Mouse (Mus musculus) layer of hippocampus, postnatal 10 days (tissue): ENCODE measurements around the gene Ppef1. TPM values are rescaled to one million over a fixed set of nuclear protein-coding genes. Genes with fewer than 3 reads are reported as not detected.

Experiments used
- DNase-seq, 2 experiments: peaks; one replicate each; pipeline ENCODE4 v3.0.0; 2021; ENCODE audit warnings: low spot score in 2 of 2
- total RNA-seq, 2 experiments: library from RNA; stranded (reverse); gene quantifications; 2 replicates each; pipeline ENCODE4 v1.2.3; 2021

The Ppef1 gene
- total RNA-seq, 2 experiments from 2014 or later = 1.3 to 3.7 TPM

DNA sequence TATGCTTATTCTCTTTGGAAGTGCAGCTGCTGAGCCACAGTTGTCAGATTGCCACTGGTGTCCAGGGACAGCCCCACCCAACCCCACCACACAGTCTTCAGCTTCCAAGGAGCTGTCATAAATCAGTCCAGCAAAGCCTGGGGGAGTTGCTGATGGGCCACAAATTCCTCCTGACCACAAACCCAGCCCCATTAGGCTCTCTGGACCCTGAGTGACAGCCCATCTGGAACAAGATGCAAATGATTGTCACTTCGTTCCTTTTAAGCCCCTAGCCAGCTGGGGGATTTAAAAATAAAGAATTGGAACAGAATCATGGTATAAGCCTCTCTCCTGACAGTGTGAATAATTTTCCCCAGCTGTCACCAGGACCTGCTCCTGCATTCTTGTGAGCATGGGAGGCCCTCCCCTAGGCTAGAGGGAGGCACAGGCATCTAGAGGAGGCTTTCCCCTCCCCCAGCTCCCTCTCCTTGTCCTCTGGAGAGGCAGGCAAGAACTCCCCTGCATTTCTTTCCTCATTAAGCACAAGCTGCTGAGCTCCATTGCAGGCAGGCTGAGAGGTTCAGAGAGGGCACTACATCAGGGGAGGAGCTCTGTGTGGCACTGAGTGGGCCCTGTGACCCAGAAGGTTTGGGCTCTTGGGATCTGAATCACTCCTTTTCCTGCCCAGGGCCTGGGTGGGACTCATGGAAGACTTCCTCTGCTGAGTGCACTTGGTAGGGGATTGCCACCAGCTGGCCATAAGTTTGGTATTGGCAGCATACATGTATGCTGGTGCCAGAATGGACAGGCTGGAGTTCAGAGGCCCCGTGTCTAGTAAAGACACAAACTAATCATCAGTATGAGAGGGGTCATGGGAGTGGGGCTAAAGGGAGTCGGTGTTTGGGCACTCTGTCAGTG, 136.8 kb downstream of the Ppef1 start:
- DNase-seq = no peak

DNA sequence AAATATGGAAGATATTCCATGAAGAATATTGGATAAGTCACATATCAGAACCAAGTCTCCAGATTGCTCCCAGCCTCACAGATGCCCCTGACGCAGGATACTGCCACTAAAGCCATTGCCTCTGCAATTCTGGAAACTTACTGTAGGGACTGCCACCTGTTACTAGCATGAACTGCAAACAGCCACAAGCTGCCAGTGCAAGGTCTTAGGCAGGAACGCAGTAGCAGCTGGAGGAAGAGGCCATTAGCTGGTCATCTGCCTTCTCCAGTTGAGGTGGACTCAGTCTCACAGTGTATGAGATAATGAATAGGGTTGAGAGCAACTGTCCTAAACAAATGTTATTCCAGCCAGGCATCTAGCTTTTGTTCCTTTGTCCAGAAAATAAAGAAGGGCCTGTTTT, 137.5 kb downstream of the Ppef1 start:
- no peak for DNase-seq

DNA sequence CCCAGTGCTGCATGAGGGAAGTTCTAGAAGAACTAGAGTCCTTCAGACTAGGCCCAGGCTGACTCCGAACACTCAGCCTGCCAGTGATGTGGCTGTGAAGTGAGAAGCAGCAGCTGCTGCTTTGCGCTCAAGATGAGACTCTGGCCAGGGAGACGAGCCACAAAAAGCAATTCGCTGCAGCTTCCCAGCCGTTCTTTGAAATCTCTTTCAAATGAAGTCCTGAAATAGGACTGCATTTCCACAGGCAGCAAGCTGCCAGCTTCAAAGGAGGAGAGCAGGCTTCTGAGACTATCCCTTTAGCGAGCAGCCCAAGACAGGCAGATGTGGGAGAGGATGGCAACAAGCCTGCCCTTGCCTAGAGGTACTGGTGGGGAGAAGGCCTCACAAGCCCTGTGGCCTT, 142.6 kb downstream of the Ppef1 start:
- no peak for DNase-seq

DNA sequence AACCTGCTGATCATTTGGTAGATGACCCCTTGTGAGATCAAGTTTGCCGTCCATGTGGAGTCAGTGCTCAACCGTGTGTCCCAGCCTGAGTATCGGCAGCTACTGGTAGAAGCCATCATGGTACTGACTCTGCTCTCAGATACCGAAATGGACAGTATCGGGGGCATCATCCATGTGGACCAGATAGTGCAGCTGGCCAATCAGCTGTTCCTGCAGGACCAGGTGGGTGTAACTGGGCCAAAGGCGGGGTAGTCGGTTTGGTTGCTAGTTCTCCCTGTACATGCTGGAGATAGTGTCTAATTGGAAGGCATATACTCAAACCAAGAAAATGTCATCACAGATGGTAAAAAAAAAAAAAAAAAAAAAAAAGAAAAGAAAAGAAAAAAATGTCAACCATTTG, 145.4 kb downstream of the Ppef1 start:
- no peak for DNase-seq

DNA sequence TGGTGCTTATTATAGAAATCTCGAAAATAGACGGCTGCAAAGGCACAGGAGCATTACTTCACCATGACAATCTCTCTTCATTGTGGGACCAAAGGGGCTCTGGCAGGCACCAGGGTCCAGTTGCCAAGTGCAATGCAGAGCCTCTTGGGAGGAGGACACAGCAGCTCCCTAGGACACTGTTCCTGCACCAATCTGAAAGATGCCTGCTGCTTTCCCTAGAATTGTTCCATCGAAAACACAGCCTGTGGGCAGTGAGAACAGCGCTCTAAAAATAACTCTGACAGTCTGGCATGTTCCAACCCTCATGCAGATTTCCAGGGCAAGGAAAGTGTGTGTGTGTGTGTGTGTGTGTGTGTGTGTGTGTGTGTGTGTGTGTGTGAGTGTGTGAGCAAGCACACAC, 147.0 kb downstream of the Ppef1 start:
- DNase-seq = no peak

DNA sequence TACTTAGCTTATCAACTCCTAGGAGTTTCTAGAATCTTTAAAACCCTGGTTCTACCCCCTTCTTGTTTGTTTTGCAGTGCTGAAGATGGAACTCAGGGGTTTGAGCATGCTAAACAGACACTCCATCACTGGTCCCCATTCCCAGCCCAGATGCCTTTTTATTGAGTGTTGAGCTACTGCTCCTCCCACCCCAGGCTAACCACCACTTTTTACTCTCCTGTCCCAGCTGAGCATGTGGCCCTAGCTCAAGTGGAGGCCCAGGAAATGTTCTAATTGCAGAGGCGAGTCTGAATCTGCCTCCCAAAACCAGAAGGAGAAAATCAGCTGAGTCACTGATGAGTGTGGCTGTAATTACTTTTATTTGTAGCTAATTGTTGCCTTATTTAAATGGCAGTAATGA, 150.5 kb downstream of the Ppef1 start:
- DNase-seq = no peak

DNA sequence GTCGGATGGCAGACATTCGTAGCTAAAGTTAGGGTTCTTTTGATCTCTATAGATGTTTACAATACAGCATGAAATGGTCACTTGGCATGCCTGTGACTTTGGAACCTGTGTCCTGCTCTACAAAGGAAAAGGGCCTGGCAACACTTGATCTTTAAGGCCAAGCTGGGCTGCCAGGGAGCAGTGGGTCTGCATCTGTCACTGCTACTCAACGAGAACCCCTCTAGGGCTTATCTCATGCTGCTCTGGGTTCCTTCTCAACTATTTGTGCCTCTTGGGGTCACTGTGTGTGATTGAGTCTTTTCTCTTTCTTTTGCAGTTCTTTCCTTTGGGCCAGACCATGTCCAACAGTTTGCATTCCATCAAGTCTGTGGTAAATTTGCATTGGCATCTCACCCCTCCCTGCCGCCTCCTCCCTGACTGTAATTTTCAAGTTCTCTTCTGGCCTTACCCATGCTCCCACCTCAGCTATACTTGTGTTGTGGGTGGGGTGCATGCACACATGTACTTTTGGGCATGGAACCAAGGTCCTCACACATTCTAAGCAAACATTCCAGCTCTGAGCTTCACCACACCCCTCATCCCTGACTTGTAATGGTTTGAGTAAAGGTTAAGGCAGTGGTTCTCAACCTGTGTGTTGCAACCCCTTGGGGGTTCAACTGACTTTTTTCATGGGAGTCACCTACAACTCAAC, 151.3 kb downstream of the Ppef1 start:
- no peak for DNase-seq

DNA sequence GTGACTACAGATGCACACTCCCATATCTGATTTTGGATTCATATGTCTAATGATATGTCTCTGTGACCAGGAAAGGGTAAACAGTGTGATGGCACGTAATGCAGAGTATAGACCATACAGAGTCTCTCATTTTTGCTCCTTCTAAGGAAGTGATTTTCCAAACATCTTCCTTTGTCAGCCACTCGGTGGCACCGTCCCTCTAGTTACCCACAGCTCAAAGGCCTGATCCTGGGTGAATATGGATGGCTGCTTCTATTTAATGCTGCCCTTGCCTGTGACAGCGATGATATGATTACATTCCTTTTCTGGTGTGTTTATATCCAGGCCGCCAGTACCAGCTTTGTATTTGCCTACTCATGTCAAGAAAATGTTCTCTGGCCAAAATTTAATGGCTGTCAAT, 152.0 kb downstream of the Ppef1 start:
- DNase-seq = no peak

Other genes with a start within 250 kb of the Ppef1 start
- gene Phka2, start 233.6 kb downstream of the Ppef1 start, total RNA-seq = 10 to 100 TPM; 22.0 to 23.6 TPM
- gene Rs1, start 32.2 kb upstream of the Ppef1 start, total RNA-seq = under 1 TPM in 1 of 2 experiments, not detected in 1; 0.07 TPM
- gene Gja6, start 171.3 kb upstream of the Ppef1 start, total RNA-seq = 1 to 10 TPM in 1 of 2 experiments, under 1 TPM in 1; 0.85 to 1.4 TPM